Mouse (Mus musculus): ENCODE data around the gene Cmss1.
A peak's percentile ranks its signal among the peaks of the same experiment; 100 is the strongest.

GRCm38 (mm10) chr16:57593422-57594157, 13.1 kb downstream of the Cmss1 start:
- TF ChIP-seq CTCF (IDR thresholded peaks at IDR 0.05; ENCODE audit: control insufficient read depth, insufficient read depth, low read length) (peak; percentile 27), POLR2A (IDR thresholded peaks at IDR 0.05; ENCODE audit: borderline replicate concordance, control insufficient read depth, low read depth, low read length) (no peak)

Data from bone marrow, adult 2 months (tissue).